Mouse (Mus musculus): ENCODE measurements around the gene Plin2.
"Not testable (repeated sequence)": the region's sequence is repeated elsewhere in the genome, so short reads cannot be mapped to it uniquely, and the experiment has no call there.

Gene Plin2

GRCm38 (mm10) chr4:86683280-86683679 lies 13.4 kb upstream of the Plin2 start:
- DNase-seq (ENCODE audit: low read depth) = peak; percentile 67

GRCm38 (mm10) chr4:86681846-86682245 lies 12.0 kb upstream of the Plin2 start:
- DNase-seq (ENCODE audit: low read depth) = no peak

- no peak for DNase-seq (ENCODE audit: low read depth)
Measured at GRCm38 (mm10) chr4:86681421-86681820, 11.6 kb upstream of the Plin2 start.

- no peak for DNase-seq (ENCODE audit: low read depth)
Measured at GRCm38 (mm10) chr4:86679686-86680085, 9.8 kb upstream of the Plin2 start.

GRCm38 (mm10) chr4:86676756-86677155 lies 6.9 kb upstream of the Plin2 start:
- no peak for DNase-seq (ENCODE audit: low read depth)

- DNase-seq (ENCODE audit: low read depth) = not testable (repeated sequence)
Measured at GRCm38 (mm10) chr4:86674739-86675138, 4.9 kb upstream of the Plin2 start.

- not testable (repeated sequence) for DNase-seq (ENCODE audit: low read depth)
Measured at GRCm38 (mm10) chr4:86674150-86674549, 4.3 kb upstream of the Plin2 start.

- DNase-seq (ENCODE audit: low read depth) = no peak
Measured at GRCm38 (mm10) chr4:86672450-86672849, 2.6 kb upstream of the Plin2 start.

- DNase-seq (ENCODE audit: low read depth) = no peak
Measured at GRCm38 (mm10) chr4:86671803-86672202, 1.9 kb upstream of the Plin2 start.

GRCm38 (mm10) chr4:86670582-86671306 lies 884 bp upstream of the Plin2 start:
- DNase-seq (ENCODE audit: low read depth) = no peak

- DNase-seq (ENCODE audit: low read depth) = peak; percentile 36
Measured at GRCm38 (mm10) chr4:86669241-86669753, 563 bp downstream of the Plin2 start.

- no peak for DNase-seq (ENCODE audit: low read depth)
Measured at GRCm38 (mm10) chr4:86668290-86669000, 1.4 kb downstream of the Plin2 start.

GRCm38 (mm10) chr4:86665596-86665995 lies 4.3 kb downstream of the Plin2 start:
- DNase-seq (ENCODE audit: low read depth) = no peak

- DNase-seq (ENCODE audit: low read depth) = no peak
Measured at GRCm38 (mm10) chr4:86663919-86664318, 5.9 kb downstream of the Plin2 start.

- no peak for DNase-seq (ENCODE audit: low read depth)
Measured at GRCm38 (mm10) chr4:86657176-86657575, 12.7 kb downstream of the Plin2 start.

- not testable (repeated sequence) for DNase-seq (ENCODE audit: low read depth)
Measured at GRCm38 (mm10) chr4:86656410-86656809, 13.4 kb downstream of the Plin2 start.

GRCm38 (mm10) chr4:86651686-86652384 lies 18.0 kb downstream of the Plin2 start:
- peak; percentile 53 for DNase-seq (ENCODE audit: low read depth)

- not testable (repeated sequence) for DNase-seq (ENCODE audit: low read depth)
Measured at GRCm38 (mm10) chr4:86648394-86648793, 21.5 kb downstream of the Plin2 start.

- DNase-seq (ENCODE audit: low read depth) = not testable (repeated sequence)
Measured at GRCm38 (mm10) chr4:86637561-86637960, 32.3 kb downstream of the Plin2 start.

GRCm38 (mm10) chr4:86634873-86635272 lies 35.0 kb downstream of the Plin2 start:
- not testable (repeated sequence) for DNase-seq (ENCODE audit: low read depth)

GRCm38 (mm10) chr4:86634312-86634711 lies 35.5 kb downstream of the Plin2 start:
- not testable (repeated sequence) for DNase-seq (ENCODE audit: low read depth)

GRCm38 (mm10) chr4:86632556-86632955 lies 37.3 kb downstream of the Plin2 start:
- DNase-seq (ENCODE audit: low read depth) = not testable (repeated sequence)

- no peak for DNase-seq (ENCODE audit: low read depth)
Measured at GRCm38 (mm10) chr4:86631831-86632230, 38.0 kb downstream of the Plin2 start.

Measured in naive thymus-derived CD4-positive, alpha-beta T cell, adult 2 months (primary cell).